Mouse (Mus musculus): ENCODE data around the gene Ppp2r5e. TPM values are rescaled to one million over a fixed set of nuclear protein-coding genes. Genes with fewer than 3 reads are reported as not detected.
"Not testable (repeated sequence)": the region's sequence is repeated elsewhere in the genome, so short reads cannot be mapped to it uniquely, and the experiment has no call there.

The Ppp2r5e gene
- polyA plus RNA-seq, 1 experiment from 2014 or later: 6.5 TPM

DNA sequence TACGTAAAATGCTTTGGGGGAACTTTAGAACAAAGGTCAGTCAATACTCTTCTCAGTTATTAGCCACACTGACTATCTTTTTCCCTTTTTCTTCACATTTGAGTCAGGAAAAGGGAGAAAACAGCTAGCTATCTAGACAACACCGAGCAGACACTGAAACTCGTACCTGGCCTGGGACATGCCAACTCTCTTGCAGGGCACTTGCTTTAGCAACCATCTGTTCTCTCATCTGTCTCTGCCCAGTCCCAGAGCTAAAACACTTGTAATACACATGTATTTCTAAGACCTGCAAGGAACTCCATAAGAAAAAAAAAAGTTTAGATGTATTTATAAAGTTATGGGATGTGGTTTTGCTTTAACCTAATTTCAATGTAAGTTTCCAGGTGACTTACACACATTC, 100.4 kb downstream of the Ppp2r5e start:
- H3K9me3 ChIP-seq (ENCODE audit: low read length): no peaks in the 10 kb centered on the region
- no peaks in the 10 kb centered on the region for H3K36me3 ChIP-seq (replicated peaks; ENCODE audit: insufficient read depth, low read length)
- 90% methylated on average over 3 of the region's 3 CpGs for WGBS (ENCODE audit: insufficient replicate concordance)
- H3K27me3 ChIP-seq (ENCODE audit: insufficient read depth, low read length): no peaks in the 10 kb centered on the region
- no peak overlapping the region for H3K27ac ChIP-seq (ENCODE audit: low read depth)
- no peak for ATAC-seq
- no peak overlapping the region for H3K4me3 ChIP-seq (ENCODE audit: low read depth, low read length)
- H3K4me2 ChIP-seq (ENCODE audit: low read depth, low read length): no peak overlapping the region
- 0 out of 2 replicates have a peak, but pooled peaks cover 3% of the 10 kb centered on the region for H3K4me1 ChIP-seq (ENCODE audit: insufficient read depth)
- DNase-seq: no peak
- H3K9ac ChIP-seq (replicated peaks): no peak overlapping the region
- TF ChIP-seq EP300 (IDR thresholded peaks at IDR 0.05; ENCODE audit: low read depth) (no peak), CTCF (IDR thresholded peaks at IDR 0.05; ENCODE audit: low read depth) (no peak)

DNA sequence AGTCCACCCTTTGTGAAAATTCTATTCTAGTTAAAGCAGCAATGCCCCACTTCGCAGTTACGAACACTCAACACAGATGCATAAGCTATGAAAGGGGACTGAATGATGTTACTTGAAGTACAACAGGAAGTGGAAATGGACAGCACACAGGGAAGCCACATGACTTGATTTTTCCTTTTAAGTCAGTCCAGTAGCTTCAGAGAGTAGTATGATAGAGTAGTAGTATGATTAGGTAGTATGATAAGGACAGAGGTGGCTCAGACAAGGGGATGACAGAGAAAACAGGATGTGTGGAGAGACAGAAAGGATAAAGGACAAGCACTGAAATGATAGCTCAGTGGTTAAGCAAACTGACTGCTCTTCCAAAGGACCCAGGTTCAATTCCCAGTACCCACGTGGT, 101.4 kb downstream of the Ppp2r5e start:
- H3K9me3 ChIP-seq (ENCODE audit: low read length): no peaks in the 10 kb centered on the region
- 81% methylated on average over 3 of the region's 3 CpGs for WGBS (ENCODE audit: insufficient replicate concordance)
- H3K27ac ChIP-seq (ENCODE audit: low read depth): no peak overlapping the region
- no peaks in the 10 kb centered on the region for H3K36me3 ChIP-seq (replicated peaks; ENCODE audit: insufficient read depth, low read length)
- ATAC-seq (no peak), DNase-seq (no peak)
- 0 out of 2 replicates have a peak, but pooled peaks cover 3% of the 10 kb centered on the region for H3K4me1 ChIP-seq (ENCODE audit: insufficient read depth)
- no peaks in the 10 kb centered on the region for H3K27me3 ChIP-seq (ENCODE audit: insufficient read depth, low read length)
- TF ChIP-seq EP300 (IDR thresholded peaks at IDR 0.05; ENCODE audit: low read depth) (no peak), CTCF (IDR thresholded peaks at IDR 0.05; ENCODE audit: low read depth) (no peak)
- H3K9ac ChIP-seq (replicated peaks): no peak overlapping the region
- H3K4me2 ChIP-seq (ENCODE audit: low read depth, low read length): no peak overlapping the region
- H3K4me3 ChIP-seq (ENCODE audit: low read depth, low read length): no peak overlapping the region

DNA sequence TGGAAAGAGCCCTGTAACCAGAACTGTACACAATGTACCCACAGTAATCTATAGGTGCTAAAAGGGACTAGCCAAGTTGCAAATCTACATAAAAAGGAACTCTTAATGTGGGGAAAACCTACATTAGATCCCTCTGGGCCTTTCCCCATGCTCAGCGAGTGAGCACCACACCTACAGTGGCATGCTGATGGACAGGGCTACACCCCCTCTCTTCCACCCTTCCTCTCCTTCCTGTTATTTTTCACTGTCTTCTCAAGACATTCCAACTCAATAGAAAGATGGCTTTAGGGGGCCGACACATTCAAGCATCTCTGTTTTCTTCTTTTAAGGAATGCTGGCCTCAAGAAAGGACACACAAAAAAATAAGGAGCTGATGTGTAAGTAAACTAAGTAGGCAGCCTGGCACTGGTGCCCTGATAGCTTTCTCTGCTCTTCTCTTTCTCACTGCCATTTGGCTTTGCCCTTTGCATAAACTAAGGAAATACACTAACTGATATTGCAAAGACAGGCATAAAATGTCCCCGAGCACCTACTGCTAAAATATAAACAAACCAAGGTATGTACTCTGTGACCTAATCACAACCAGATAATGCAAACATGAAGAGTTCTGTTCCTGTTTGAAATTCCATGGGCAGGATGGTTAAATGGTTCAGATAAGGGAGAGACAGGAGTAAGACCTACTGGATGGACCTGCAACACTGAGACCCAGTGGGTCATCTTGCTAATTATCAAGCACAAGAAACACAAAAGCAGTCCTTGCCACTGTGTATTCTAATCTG, 103.3 kb downstream of the Ppp2r5e start:
- TF ChIP-seq CTCF (IDR thresholded peaks at IDR 0.05; ENCODE audit: low read depth) (no peak), EP300 (IDR thresholded peaks at IDR 0.05; ENCODE audit: low read depth) (no peak)
- ATAC-seq: peak; percentile 51; the same call in 1 of the 2 replicates

DNA sequence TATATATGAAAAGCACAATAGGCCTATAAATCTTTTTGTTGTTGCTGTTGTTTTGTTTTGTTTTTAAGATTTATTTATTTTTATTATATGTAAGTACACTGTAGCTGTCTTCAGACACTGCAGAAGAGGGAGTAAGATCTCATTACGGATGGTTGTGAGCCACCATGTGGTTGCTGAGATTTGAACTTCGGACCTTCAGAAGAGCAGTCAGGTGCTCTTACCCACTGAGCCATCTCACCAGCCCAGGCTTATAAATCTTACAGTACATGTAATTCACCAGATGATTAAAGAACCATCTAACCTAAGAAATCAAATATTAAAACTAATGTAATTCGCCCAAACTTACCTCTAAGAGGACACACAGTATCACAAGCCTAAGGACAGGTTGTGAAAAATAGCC, 103.9 kb downstream of the Ppp2r5e start:
- H3K9ac ChIP-seq (replicated peaks); DNase-seq; H3K4me1 ChIP-seq (ENCODE audit: insufficient read depth); H3K36me3 ChIP-seq (replicated peaks; ENCODE audit: insufficient read depth, low read length); H3K9me3 ChIP-seq (ENCODE audit: low read length); H3K27me3 ChIP-seq (ENCODE audit: insufficient read depth, low read length); ATAC-seq; H3K4me2 ChIP-seq (ENCODE audit: low read depth, low read length); H3K4me3 ChIP-seq (ENCODE audit: low read depth, low read length): not testable (repeated sequence)
- 85% methylated on average over 3 of the region's 3 CpGs for WGBS (ENCODE audit: insufficient replicate concordance)
- peak overlapping the region; percentile 31; the same call in 1 of the 2 replicates for H3K27ac ChIP-seq (ENCODE audit: low read depth)

More for the DNA sequence above, 103.3 kb downstream of the Ppp2r5e start:
- Histone ChIP-seq H3K9me3 (ENCODE audit: low read length) (no peaks in the 10 kb centered on the region), H3K27me3 (ENCODE audit: insufficient read depth, low read length) (no peaks in the 10 kb centered on the region), H3K4me2 (ENCODE audit: low read depth, low read length) (no peak overlapping the region), H3K36me3 (replicated peaks; ENCODE audit: insufficient read depth, low read length) (no peaks in the 10 kb centered on the region), H3K27ac (ENCODE audit: low read depth) (peak overlapping the region; percentile 31; the same call in 1 of the 2 replicates), H3K4me3 (ENCODE audit: low read depth, low read length) (no peak overlapping the region), H3K4me1 (ENCODE audit: insufficient read depth) (peaks cover 8% of the 10 kb centered on the region; the same call in 1 of the 2 replicates), H3K9ac (replicated peaks) (no peak overlapping the region)
- no peak for DNase-seq
- 69% methylated on average over 3 of the region's 3 CpGs for WGBS (ENCODE audit: insufficient replicate concordance)

GRCm38 (mm10) chr12:75487500-75487899, 108.5 kb downstream of the Ppp2r5e start:
- no peak for TF ChIP-seq EP300 (IDR thresholded peaks at IDR 0.05; ENCODE audit: low read depth)
- TF ChIP-seq CTCF (IDR thresholded peaks at IDR 0.05; ENCODE audit: low read depth): no peak
- DNase-seq (no peak), ATAC-seq (peak; percentile 72)
- Histone ChIP-seq H3K27me3 (ENCODE audit: insufficient read depth, low read length) (no peaks in the 10 kb centered on the region), H3K9ac (replicated peaks) (no peak overlapping the region), H3K36me3 (replicated peaks; ENCODE audit: insufficient read depth, low read length) (no peaks in the 10 kb centered on the region), H3K4me3 (ENCODE audit: low read depth, low read length) (no peak overlapping the region), H3K4me2 (ENCODE audit: low read depth, low read length) (no peak overlapping the region), H3K27ac (ENCODE audit: low read depth) (peak overlapping the region; percentile 77), H3K4me1 (ENCODE audit: insufficient read depth) (peaks cover 13% of the 10 kb centered on the region), H3K9me3 (ENCODE audit: low read length) (no peaks in the 10 kb centered on the region)
- 60% methylated on average over 2 of the region's 2 CpGs for WGBS (ENCODE audit: insufficient replicate concordance)

DNA sequence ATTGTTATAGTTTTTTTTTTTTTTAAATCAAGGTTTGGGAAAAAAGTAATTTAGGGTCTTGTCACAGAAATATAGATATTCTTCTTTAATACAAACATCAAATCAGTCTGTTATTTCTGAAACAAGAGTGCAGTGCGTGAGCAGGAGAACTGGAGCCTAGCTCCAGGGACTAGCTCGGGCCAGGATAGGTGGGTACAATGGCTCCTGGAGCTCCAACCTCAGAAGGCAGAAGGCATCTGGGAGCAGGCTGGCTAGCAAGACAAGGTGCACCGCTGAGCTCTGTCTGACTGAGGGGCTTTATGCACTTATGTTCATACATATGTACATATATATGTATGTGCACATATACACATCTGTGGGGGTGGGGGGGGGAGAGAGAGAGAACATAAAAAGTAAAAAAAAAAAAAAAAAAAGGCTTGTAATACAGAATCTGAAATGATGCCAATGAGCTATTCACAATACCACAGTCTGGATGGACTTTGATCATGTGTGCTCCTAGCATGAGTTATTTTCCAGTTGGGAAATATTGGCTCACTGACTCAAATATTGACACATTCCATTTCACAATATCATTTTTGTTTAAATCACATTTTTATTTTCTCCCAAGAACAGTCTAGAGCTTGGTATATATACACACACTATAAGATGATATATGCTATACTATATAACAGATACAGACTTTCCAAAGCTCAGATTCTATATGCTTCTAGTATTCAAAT, 109.3 kb downstream of the Ppp2r5e start:
- no peaks in the 10 kb centered on the region for H3K27me3 ChIP-seq (ENCODE audit: insufficient read depth, low read length)
- H3K9me3 ChIP-seq (ENCODE audit: low read length): no peaks in the 10 kb centered on the region
- H3K4me2 ChIP-seq (ENCODE audit: low read depth, low read length): no peak overlapping the region
- peak; percentile 84 for ATAC-seq
- 81% methylated on average over 3 of the region's 3 CpGs for WGBS (ENCODE audit: insufficient replicate concordance)
- no peak overlapping the region for H3K4me3 ChIP-seq (ENCODE audit: low read depth, low read length)
- DNase-seq: no peak
- peak overlapping the region; percentile 80 for H3K27ac ChIP-seq (ENCODE audit: low read depth)
- no peak overlapping the region for H3K9ac ChIP-seq (replicated peaks)
- TF ChIP-seq EP300 (IDR thresholded peaks at IDR 0.05; ENCODE audit: low read depth): peak; percentile 29; the same call in 1 of the 2 replicates
- TF ChIP-seq CTCF (IDR thresholded peaks at IDR 0.05; ENCODE audit: low read depth): no peak
- H3K36me3 ChIP-seq (replicated peaks; ENCODE audit: insufficient read depth, low read length): no peaks in the 10 kb centered on the region
- H3K4me1 ChIP-seq (ENCODE audit: insufficient read depth): peaks cover 18% of the 10 kb centered on the region
